Mouse (Mus musculus) thymus, adult 2 months (tissue): ENCODE data around the gene Slc27a1. TPM values are rescaled to one million over a fixed set of nuclear protein-coding genes. Genes with fewer than 3 reads are reported as not detected.
A peak's percentile ranks its signal among the peaks of the same experiment; 100 is the strongest.

Experiments used
- DNase-seq: peaks from one replicate; pipeline ENCODE4 v3.0.0; 2021
- H3K27ac ChIP-seq: fragments of 200-500 bp; 2 replicates; pipeline ENCODE4 v1.5.1; 2012; ENCODE audit warnings: low read length, control low read depth; ENCODE audit not compliant: control insufficient read depth, insufficient read depth
- H3K27me3 ChIP-seq: fragments of 200-500 bp; 2 replicates; pipeline ENCODE4 v1.6.1; 2012; ENCODE audit warnings: mild to moderate bottlenecking, low read length, moderate library complexity, mixed read lengths; ENCODE audit not compliant: control insufficient read depth, insufficient read depth
- H3K36me3 ChIP-seq: fragments of 200-500 bp; 2 replicates; pipeline ENCODE4 v1.6.1; 2012; ENCODE audit warnings: mild to moderate bottlenecking, low read length, moderate library complexity; ENCODE audit not compliant: control insufficient read depth, insufficient read depth
- H3K4me1 ChIP-seq: fragments of 200-500 bp; replicated peaks from 2 replicates; pipeline ENCODE4 v1.6.1; 2012; ENCODE audit warnings: low read length; ENCODE audit not compliant: control insufficient read depth, insufficient read depth
- H3K4me3 ChIP-seq: fragments of 200-500 bp; 2 replicates; pipeline ENCODE4 v1.5.1; 2012; ENCODE audit warnings: mild to moderate bottlenecking, low read length, control low read depth, moderate library complexity; ENCODE audit not compliant: control insufficient read depth, insufficient read depth
- CTCF ChIP-seq: fragments of 200-500 bp; IDR thresholded peaks from 2 replicates; pipeline ENCODE4 v1.5.1; 2012; ENCODE audit warnings: mild to moderate bottlenecking, control low read depth, low read length, moderate library complexity, borderline replicate concordance; ENCODE audit not compliant: control insufficient read depth, poor library complexity, insufficient read depth; ENCODE audit errors: extremely low read depth
- POLR2A ChIP-seq: fragments of 200-500 bp; IDR thresholded peaks from 2 replicates; pipeline ENCODE4 v1.6.1; 2012; ENCODE audit warnings: mild to moderate bottlenecking, low read length, control low read depth, moderate library complexity; ENCODE audit not compliant: control insufficient read depth, poor library complexity, insufficient read depth; ENCODE audit errors: extremely low read depth
- WGBS: fragments of 180-500 bp; shearing (Covaris S2); methylation state at CpG from one replicate; pipeline ENCODE4 v1.1.7; 2018; 5-methylcytosine and 5-hydroxymethylcytosine counted together
- polyA plus RNA-seq: library from polyadenylated mRNA; depleted of rRNA; stranded (reverse); fragments of >200 nt; gene quantifications from 2 replicates; pipeline ENCODE4 v1.2.3, GENCODE M21; 2012

Slc27a1 gene
- polyA plus RNA-seq, 1 experiment: 176 TPM

DNA sequence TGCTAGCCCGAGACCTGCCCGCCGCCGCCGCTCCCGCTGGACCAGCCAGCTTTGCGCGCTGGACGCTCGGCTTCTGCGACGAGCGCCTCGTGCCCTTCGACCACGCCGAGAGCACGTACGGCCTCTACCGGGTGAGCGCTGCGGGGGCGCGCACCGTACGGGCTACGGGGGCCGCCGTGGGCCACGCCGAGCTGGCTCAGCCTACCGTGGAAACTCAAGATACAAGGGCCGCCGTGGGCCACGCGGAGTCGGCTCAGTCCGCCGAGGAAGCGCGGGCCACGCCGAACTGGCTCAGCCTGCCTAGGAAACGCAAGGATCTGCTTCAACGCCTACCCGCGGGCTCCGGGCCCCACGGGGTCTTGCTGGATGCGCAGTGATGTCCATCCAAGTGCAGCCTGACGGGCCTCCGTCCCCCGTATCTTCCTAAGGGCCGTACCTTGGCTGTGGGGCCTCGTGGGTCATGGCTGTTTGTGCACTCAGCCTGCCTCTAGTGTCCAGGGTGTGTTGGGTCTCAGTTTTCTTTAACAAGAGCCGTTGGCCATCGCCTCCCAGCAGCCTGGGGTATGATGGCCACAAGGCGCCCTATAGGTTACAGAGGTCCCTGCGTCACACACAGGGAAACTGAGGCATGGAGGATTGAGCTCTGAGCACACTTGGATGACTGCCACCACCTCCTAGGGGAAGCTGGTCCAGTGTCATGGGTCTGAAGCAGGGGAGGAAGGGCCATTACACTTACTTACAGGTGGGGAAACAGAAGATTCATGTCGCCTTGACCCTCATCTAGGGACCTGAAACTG lies 23.9 kb downstream of the Slc27a1 start:
- DNase-seq: peak; percentile 82
- peaks cover 67% of the 10 kb centered on the region for H3K4me1 ChIP-seq

DNA sequence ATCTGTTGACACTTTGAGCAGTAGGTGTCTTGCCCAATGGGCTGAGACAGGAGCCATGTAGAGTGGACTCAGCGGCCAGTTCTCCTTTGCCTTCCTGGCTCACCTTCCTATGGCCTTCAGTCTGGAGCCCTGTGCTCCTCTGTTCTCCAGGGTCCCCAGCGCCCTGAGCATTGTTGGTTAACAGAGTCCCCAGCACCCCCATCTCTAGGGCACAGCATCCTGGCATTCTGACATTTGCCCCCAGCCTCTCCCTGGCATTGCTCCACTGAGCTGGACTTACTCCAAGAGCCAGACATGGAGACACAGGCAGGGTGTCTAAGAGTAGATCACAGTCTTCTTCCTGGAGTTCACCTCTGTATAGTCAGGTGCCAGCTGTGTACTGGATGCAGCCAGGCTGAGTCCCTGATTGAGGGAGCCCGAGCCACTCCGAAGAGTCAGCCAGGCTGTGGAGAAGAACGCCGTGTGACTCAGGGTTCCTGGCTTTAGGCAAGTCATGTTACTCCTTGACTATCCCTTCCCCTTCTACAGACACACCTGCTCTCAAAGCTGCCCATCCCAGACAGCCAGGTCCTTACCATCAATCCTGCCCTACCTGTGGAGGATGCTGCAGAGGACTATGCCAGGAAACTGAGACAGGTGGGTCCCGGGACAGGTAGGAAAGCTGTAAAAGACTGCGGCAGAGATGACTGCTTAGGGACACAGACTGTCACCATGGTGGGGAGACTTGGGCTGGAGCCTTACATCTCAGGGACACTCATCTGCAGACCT lies 25.1 kb downstream of the Slc27a1 start:
- no peak for TF ChIP-seq CTCF
- no peak for TF ChIP-seq POLR2A
- Histone ChIP-seq H3K27me3 (no peaks in the 10 kb centered on the region), H3K36me3 (no peaks in the 10 kb centered on the region), H3K4me1 (peaks cover 61% of the 10 kb centered on the region), H3K27ac (no peak overlapping the region), H3K4me3 (no peak overlapping the region)
- 95% methylated on average over 8 of the region's 8 CpGs for WGBS
- DNase-seq: no peak

More for the DNA sequence above, 23.9 kb downstream of the Slc27a1 start:
- H3K27me3 ChIP-seq: no peaks in the 10 kb centered on the region
- 3% methylated on average over 60 of the region's 60 CpGs for WGBS
- TF ChIP-seq POLR2A (0 out of 2 replicates have a peak, but pooled peaks have one; percentile 23), CTCF (no peak)
- H3K4me3 ChIP-seq: peak overlapping the region; percentile 76
- H3K36me3 ChIP-seq: no peaks in the 10 kb centered on the region
- peak overlapping the region; percentile 94 for H3K27ac ChIP-seq

DNA sequence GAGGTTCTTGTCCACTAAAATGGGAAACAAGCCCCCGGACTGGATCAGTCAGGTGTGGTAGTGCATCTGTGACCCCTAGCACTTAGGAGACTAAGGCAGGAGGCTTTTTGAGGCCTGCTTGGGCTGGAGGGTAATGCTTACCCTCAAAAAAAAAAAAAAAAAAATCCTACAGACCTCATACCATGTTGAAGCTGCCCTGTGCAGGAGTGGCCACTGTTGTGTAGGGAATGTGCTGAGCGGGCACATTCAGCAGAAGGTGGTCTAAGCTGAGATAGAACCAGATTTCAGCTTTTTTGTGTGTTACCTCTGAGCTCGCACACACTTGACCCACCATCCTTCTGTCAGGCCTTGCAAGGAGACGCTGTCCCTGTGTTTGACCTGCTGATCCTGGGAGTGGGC lies 25.6 kb downstream of the Slc27a1 start:
- 100% methylated on average over 4 of the region's 4 CpGs for WGBS
- DNase-seq: no peak
- no peaks in the 10 kb centered on the region for H3K36me3 ChIP-seq
- TF ChIP-seq POLR2A (no peak), CTCF (no peak)
- no peaks in the 10 kb centered on the region for H3K27me3 ChIP-seq
- peaks cover 56% of the 10 kb centered on the region for H3K4me1 ChIP-seq
- H3K27ac ChIP-seq: no peak overlapping the region
- no peak overlapping the region for H3K4me3 ChIP-seq

DNA sequence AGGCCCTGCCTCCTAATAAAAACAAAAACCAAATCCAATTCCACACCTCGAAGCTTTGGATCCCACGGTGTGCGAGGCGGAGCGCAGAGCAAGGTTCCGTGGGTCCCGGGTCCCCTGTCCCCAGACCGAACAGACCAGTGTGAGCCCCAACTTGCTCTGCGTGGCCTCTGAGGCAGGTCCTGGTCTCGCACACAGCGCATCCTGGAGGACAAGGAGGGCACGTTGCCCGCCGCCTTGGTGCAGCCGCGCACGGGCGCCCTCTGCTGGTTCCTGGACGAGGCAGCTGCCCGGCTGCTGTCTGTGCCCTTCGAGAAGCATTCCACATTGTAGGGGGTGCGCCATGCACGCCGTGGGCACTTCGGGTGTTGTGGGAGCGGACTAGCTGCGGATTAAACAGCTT lies 27.2 kb downstream of the Slc27a1 start:
- H3K4me1 ChIP-seq: peaks cover 42% of the 10 kb centered on the region
- 20% methylated on average over 27 of the region's 27 CpGs for WGBS
- H3K4me3 ChIP-seq: no peak overlapping the region
- no peaks in the 10 kb centered on the region for H3K27me3 ChIP-seq
- no peak for TF ChIP-seq POLR2A
- peak; percentile 100 for TF ChIP-seq CTCF
- DNase-seq: peak; percentile 92
- H3K27ac ChIP-seq: no peak overlapping the region
- H3K36me3 ChIP-seq: no peaks in the 10 kb centered on the region

DNA sequence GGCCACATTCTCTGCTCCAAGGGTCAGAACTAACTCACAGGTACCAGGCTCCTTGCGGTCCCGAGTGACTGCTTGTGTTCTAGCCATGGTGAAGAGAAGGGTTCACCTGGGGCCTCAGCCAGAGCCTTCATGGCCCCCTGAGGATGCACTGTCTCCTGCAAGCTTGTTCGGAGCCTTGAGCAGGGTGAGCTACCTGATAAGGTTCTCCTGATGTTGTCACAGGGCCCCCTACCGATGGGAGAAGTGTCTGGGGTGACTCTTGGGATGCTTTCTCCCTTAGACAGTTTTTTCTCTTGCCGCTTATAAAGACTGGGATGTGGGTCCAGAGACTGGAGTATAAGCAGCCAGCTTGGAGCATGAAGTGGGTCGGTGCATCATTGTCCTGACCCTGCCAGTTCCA lies 27.7 kb downstream of the Slc27a1 start:
- TF ChIP-seq POLR2A (no peak), CTCF (no peak)

DNA sequence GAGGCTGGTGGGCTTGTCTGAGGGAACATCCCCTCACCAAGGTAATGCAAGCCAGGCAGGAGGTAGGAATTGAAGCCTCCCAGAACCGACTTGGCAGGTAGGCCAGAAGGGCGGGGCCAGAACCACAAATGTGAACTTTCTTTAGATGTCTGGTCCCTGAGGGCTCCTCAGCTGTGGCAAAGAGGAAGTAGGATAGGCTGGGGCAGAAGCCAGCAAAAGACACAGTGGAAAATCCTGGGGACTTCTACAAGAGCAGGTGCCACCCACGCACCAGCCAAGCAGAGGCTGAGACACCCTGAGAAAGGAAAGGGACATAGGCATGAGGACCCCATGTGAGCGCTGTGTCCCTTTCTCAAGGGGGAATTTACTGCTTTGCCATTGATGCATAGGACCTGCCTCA lies 28.1 kb downstream of the Slc27a1 start:
- no peak overlapping the region for H3K4me3 ChIP-seq
- 31% methylated on average over 4 of the region's 4 CpGs for WGBS
- TF ChIP-seq POLR2A (no peak), CTCF (no peak)
- no peaks in the 10 kb centered on the region for H3K36me3 ChIP-seq
- no peaks in the 10 kb centered on the region for H3K27me3 ChIP-seq
- DNase-seq: no peak
- no peak overlapping the region for H3K27ac ChIP-seq
- peaks cover 42% of the 10 kb centered on the region for H3K4me1 ChIP-seq

More for the DNA sequence above, 27.7 kb downstream of the Slc27a1 start:
- no peak overlapping the region for H3K27ac ChIP-seq
- H3K36me3 ChIP-seq: no peaks in the 10 kb centered on the region
- H3K27me3 ChIP-seq: no peaks in the 10 kb centered on the region
- 66% methylated on average over 6 of the region's 6 CpGs for whole genome bisulfite sequencing
- DNase-seq: no peak
- no peak overlapping the region for H3K4me3 ChIP-seq
- peaks cover 39% of the 10 kb centered on the region for H3K4me1 ChIP-seq
